Mouse (Mus musculus): ENCODE measurements around the gene Sult1a1.

- no peak for TF ChIP-seq CTCF (IDR thresholded peaks at IDR 0.05; ENCODE audit: control insufficient read depth, insufficient read depth, insufficient replicate concordance, low read depth, low read length)
- TF ChIP-seq POLR2A (IDR thresholded peaks at IDR 0.05; ENCODE audit: control insufficient read depth, low read depth, low read length): no peak
Observed at GRCm38 (mm10) chr7:126703757-126704077, 27.5 kb upstream of the Sult1a1 start.

Data from testis, adult 2 months (tissue).